Mouse (Mus musculus) forebrain, embryonic 13.5 days (tissue): ENCODE results near the gene Zbp1. TPM values are rescaled to one million over a fixed set of nuclear protein-coding genes. Genes with fewer than 3 reads are reported as not detected.
A peak's percentile ranks its signal among the peaks of the same experiment; 100 is the strongest.

Source experiments
- ATAC-seq: fragments of 200-750 bp; cut with Nextera tagmentation; 2 replicates; pipeline ENCODE4 v1.8.0; 2017
- H3K27ac ChIP-seq: fragments of 300-500 bp; sonication (generic); 2 replicates; pipeline ENCODE4 v1.5.1; 2015; ENCODE audit warnings: inconsistent platforms, mild to moderate bottlenecking, moderate library complexity
- H3K27me3 ChIP-seq: fragments of 300-500 bp; sonication (generic); 2 replicates; pipeline ENCODE4 v1.6.1; 2015; ENCODE audit warnings: mild to moderate bottlenecking, inconsistent platforms
- H3K36me3 ChIP-seq: fragments of 300-500 bp; sonication (generic); 2 replicates; pipeline ENCODE4 v1.6.1; 2015; ENCODE audit warnings: mild to moderate bottlenecking, inconsistent platforms; ENCODE audit not compliant: poor library complexity, severe bottlenecking
- H3K4me1 ChIP-seq: fragments of 300-500 bp; sonication (generic); 2 replicates; pipeline ENCODE4 v1.6.1; 2015; ENCODE audit warnings: inconsistent platforms
- H3K4me2 ChIP-seq: fragments of 300-500 bp; sonication (generic); 2 replicates; pipeline ENCODE4 v1.6.1; 2015; ENCODE audit warnings: inconsistent platforms, mild to moderate bottlenecking, moderate library complexity
- H3K4me3 ChIP-seq: fragments of 300-500 bp; sonication (generic); 2 replicates; pipeline ENCODE4 v1.5.1; 2015; ENCODE audit warnings: mild to moderate bottlenecking, inconsistent platforms
- H3K9ac ChIP-seq: fragments of 300-500 bp; sonication (generic); 2 replicates; pipeline ENCODE4 v1.6.1; 2015; ENCODE audit warnings: mild to moderate bottlenecking, inconsistent platforms
- H3K9me3 ChIP-seq: fragments of 300-500 bp; sonication (generic); replicated peaks from 2 replicates; pipeline ENCODE4 v1.6.1; 2016; ENCODE audit warnings: inconsistent platforms
- WGBS: fragments of 180-500 bp; shearing (Covaris S2); methylation state at CpG from one replicate; pipeline ENCODE4 v1.1.7; 2015; 5-methylcytosine and 5-hydroxymethylcytosine counted together
- polyA plus RNA-seq: library from polyadenylated mRNA; unstranded; fragments of >200 nt; fragmentation: Nextera tagmentation; extraction: Ambion mirVana; gene quantifications from 2 replicates; pipeline ENCODE4 v1.2.1, GENCODE M21; 2015

Zbp1 gene
- polyA plus RNA-seq, 1 experiment from 2014 or later = not detected

- WGBS = 80% methylated on average over 7 of the region's 7 CpGs
- Histone ChIP-seq H3K9ac (no peak overlapping the region), H3K4me3 (no peak overlapping the region), H3K27ac (no peak overlapping the region), H3K27me3 (peaks cover 4% of the 10 kb centered on the region; the same call in 1 of the 2 replicates), H3K4me1 (no peaks in the 10 kb centered on the region), H3K36me3 (no peaks in the 10 kb centered on the region), H3K9me3 (no peaks in the 10 kb centered on the region), H3K4me2 (no peak overlapping the region)
- no peak for ATAC-seq
Observed at GRCm38 (mm10) chr2:173182796-173183195, 35.9 kb downstream of the Zbp1 start.

GRCm38 (mm10) chr2:173181901-173182300, 36.8 kb downstream of the Zbp1 start:
- Histone ChIP-seq H3K36me3 (no peaks in the 10 kb centered on the region), H3K27me3 (peaks cover 4% of the 10 kb centered on the region; the same call in 1 of the 2 replicates), H3K9ac (no peak overlapping the region), H3K27ac (no peak overlapping the region), H3K4me3 (no peak overlapping the region), H3K9me3 (no peaks in the 10 kb centered on the region), H3K4me1 (no peaks in the 10 kb centered on the region), H3K4me2 (no peak overlapping the region)
- ATAC-seq = no peak
- 89% methylated on average over 7 of the region's 7 CpGs for WGBS

GRCm38 (mm10) chr2:173181486-173181885, 37.2 kb downstream of the Zbp1 start:
- Histone ChIP-seq H3K36me3 (no peaks in the 10 kb centered on the region), H3K9ac (no peak overlapping the region), H3K4me2 (no peak overlapping the region), H3K4me1 (no peaks in the 10 kb centered on the region), H3K27ac (no peak overlapping the region), H3K4me3 (no peak overlapping the region), H3K9me3 (no peaks in the 10 kb centered on the region), H3K27me3 (peaks cover 4% of the 10 kb centered on the region; the same call in 1 of the 2 replicates)
- ATAC-seq = no peak
- 76% methylated on average over 4 of the region's 5 CpGs for WGBS

- ATAC-seq = no peak
- Histone ChIP-seq H3K9ac (no peak overlapping the region), H3K9me3 (peaks cover under 1% of the 10 kb centered on the region; the same call in 1 of the 2 replicates), H3K4me1 (no peaks in the 10 kb centered on the region), H3K4me2 (no peak overlapping the region), H3K27me3 (peaks cover 4% of the 10 kb centered on the region; the same call in 1 of the 2 replicates), H3K36me3 (no peaks in the 10 kb centered on the region), H3K27ac (no peak overlapping the region), H3K4me3 (no peak overlapping the region)
- 82% methylated on average over 11 of the region's 11 CpGs for WGBS
Observed at GRCm38 (mm10) chr2:173180721-173181388, 37.9 kb downstream of the Zbp1 start.

- Histone ChIP-seq H3K4me3 (no peak overlapping the region), H3K9me3 (peaks cover 7% of the 10 kb centered on the region; the same call in 1 of the 2 replicates), H3K4me1 (no peaks in the 10 kb centered on the region), H3K36me3 (no peaks in the 10 kb centered on the region), H3K27me3 (no peaks in the 10 kb centered on the region), H3K9ac (no peak overlapping the region), H3K4me2 (no peak overlapping the region), H3K27ac (no peak overlapping the region)
- WGBS = 79% methylated on average over 4 of the region's 4 CpGs
- no peak for ATAC-seq
Observed at GRCm38 (mm10) chr2:173180026-173180425, 38.7 kb downstream of the Zbp1 start.

- H3K27ac ChIP-seq = no peak overlapping the region
- ATAC-seq = no peak
- no peaks in the 10 kb centered on the region for H3K36me3 ChIP-seq
- H3K9me3 ChIP-seq = peaks cover 7% of the 10 kb centered on the region; the same call in 1 of the 2 replicates
- H3K4me1 ChIP-seq = peaks cover 7% of the 10 kb centered on the region
- 87% methylated on average over 7 of the region's 7 CpGs for WGBS
- H3K4me2 ChIP-seq = no peak overlapping the region
- H3K27me3 ChIP-seq = no peaks in the 10 kb centered on the region
- no peak overlapping the region for H3K9ac ChIP-seq
- H3K4me3 ChIP-seq = no peak overlapping the region
Observed at GRCm38 (mm10) chr2:173179046-173179445, 39.7 kb downstream of the Zbp1 start.

GRCm38 (mm10) chr2:173177951-173178350, 40.8 kb downstream of the Zbp1 start:
- no peak overlapping the region for H3K4me3 ChIP-seq
- H3K9me3 ChIP-seq = peaks cover 7% of the 10 kb centered on the region; the same call in 1 of the 2 replicates
- no peaks in the 10 kb centered on the region for H3K27me3 ChIP-seq
- no peak for ATAC-seq
- H3K9ac ChIP-seq = no peak overlapping the region
- H3K27ac ChIP-seq = no peak overlapping the region
- WGBS = 87% methylated on average over 8 of the region's 8 CpGs
- H3K36me3 ChIP-seq = no peaks in the 10 kb centered on the region
- no peak overlapping the region for H3K4me2 ChIP-seq
- H3K4me1 ChIP-seq = peaks cover 15% of the 10 kb centered on the region

GRCm38 (mm10) chr2:173177481-173177880, 41.2 kb downstream of the Zbp1 start:
- H3K9me3 ChIP-seq = peaks cover 7% of the 10 kb centered on the region; the same call in 1 of the 2 replicates
- no peak overlapping the region for H3K4me2 ChIP-seq
- no peak overlapping the region for H3K9ac ChIP-seq
- H3K36me3 ChIP-seq = no peaks in the 10 kb centered on the region
- peaks cover 19% of the 10 kb centered on the region for H3K4me1 ChIP-seq
- H3K27ac ChIP-seq = no peak overlapping the region
- H3K4me3 ChIP-seq = no peak overlapping the region
- H3K27me3 ChIP-seq = no peaks in the 10 kb centered on the region
- WGBS = 90% methylated on average over 5 of the region's 5 CpGs
- no peak for ATAC-seq

GRCm38 (mm10) chr2:173175703-173176102, 43.0 kb downstream of the Zbp1 start:
- peaks cover 7% of the 10 kb centered on the region; the same call in 1 of the 2 replicates for H3K9me3 ChIP-seq
- no peak overlapping the region for H3K9ac ChIP-seq
- H3K27me3 ChIP-seq = peaks cover 11% of the 10 kb centered on the region
- 92% methylated on average over 5 of the region's 5 CpGs for WGBS
- peaks cover 34% of the 10 kb centered on the region for H3K4me1 ChIP-seq
- ATAC-seq = no peak
- H3K27ac ChIP-seq = no peak overlapping the region
- no peak overlapping the region for H3K4me2 ChIP-seq
- H3K36me3 ChIP-seq = no peaks in the 10 kb centered on the region
- H3K4me3 ChIP-seq = no peak overlapping the region

GRCm38 (mm10) chr2:173174569-173174968, 44.2 kb downstream of the Zbp1 start:
- Histone ChIP-seq H3K4me1 (peaks cover 34% of the 10 kb centered on the region), H3K27me3 (peaks cover 11% of the 10 kb centered on the region), H3K4me2 (peak overlapping the region; percentile 67), H3K4me3 (no peak overlapping the region), H3K9me3 (peaks cover 7% of the 10 kb centered on the region; the same call in 1 of the 2 replicates), H3K27ac (peak overlapping the region; percentile 96), H3K36me3 (no peaks in the 10 kb centered on the region), H3K9ac (no peak overlapping the region)
- ATAC-seq = no peak
- 55% methylated on average over 1 of the region's 1 CpGs for WGBS

- ATAC-seq = peak; percentile 89
- Histone ChIP-seq H3K4me1 (peaks cover 34% of the 10 kb centered on the region), H3K4me2 (peak overlapping the region; percentile 67), H3K36me3 (no peaks in the 10 kb centered on the region), H3K27ac (peak overlapping the region; percentile 96), H3K9ac (peak overlapping the region; percentile 58), H3K27me3 (peaks cover 11% of the 10 kb centered on the region), H3K4me3 (peak overlapping the region; percentile 37), H3K9me3 (peaks cover 7% of the 10 kb centered on the region; the same call in 1 of the 2 replicates)
- WGBS = 1% methylated on average over 22 of the region's 22 CpGs
Observed at GRCm38 (mm10) chr2:173173521-173174511, 44.9 kb downstream of the Zbp1 start.

GRCm38 (mm10) chr2:173173008-173173407, 45.7 kb downstream of the Zbp1 start:
- H3K4me1 ChIP-seq = peaks cover 34% of the 10 kb centered on the region
- H3K4me3 ChIP-seq = no peak overlapping the region
- peaks cover 7% of the 10 kb centered on the region; the same call in 1 of the 2 replicates for H3K9me3 ChIP-seq
- peak overlapping the region; percentile 67 for H3K4me2 ChIP-seq
- H3K27ac ChIP-seq = peak overlapping the region; percentile 96
- H3K9ac ChIP-seq = 0 out of 2 replicates have a peak overlapping the region, but pooled peaks have one; percentile 14
- H3K36me3 ChIP-seq = no peaks in the 10 kb centered on the region
- WGBS = 3% methylated on average over 2 of the region's 2 CpGs
- peak; percentile 69 for ATAC-seq
- peaks cover 11% of the 10 kb centered on the region for H3K27me3 ChIP-seq
